Mouse (Mus musculus): ENCODE measurements around the gene Cox17.

Cox17 gene

GRCm38 (mm10) chr16:38346529-38347325 is at the start of gene Cox17, which contains the start of gene Gm21987:
Gene Cox17, plus strand, starts transcription at chr16:38346991.
Gene Gm21987, plus strand, starts transcription at chr16:38347040.
- DNase-seq (ENCODE audit: low read depth, low spot score) = peak; percentile 96
- H3K36me3 ChIP-seq (ENCODE audit: control insufficient read depth, insufficient read depth, low read length, poor library complexity, severe bottlenecking) = peaks cover 6% of the 10 kb centered on the region
- no peaks in the 10 kb centered on the region for H3K27me3 ChIP-seq (ENCODE audit: control insufficient read depth, insufficient read depth, low read length, poor library complexity, severe bottlenecking)

GRCm38 (mm10) chr16:38298410-38298809 is 48.4 kb upstream of the Cox17 start:
- no peaks in the 10 kb centered on the region for H3K27me3 ChIP-seq (ENCODE audit: control insufficient read depth, insufficient read depth, low read length, poor library complexity, severe bottlenecking)
- DNase-seq (ENCODE audit: low read depth, low spot score) = no peak

GRCm38 (mm10) chr16:38302367-38302766 is 44.4 kb upstream of the Cox17 start:
- DNase-seq (ENCODE audit: low read depth, low spot score) = no peak
- H3K36me3 ChIP-seq (ENCODE audit: control insufficient read depth, insufficient read depth, low read length, poor library complexity, severe bottlenecking) = no peaks in the 10 kb centered on the region

More at GRCm38 (mm10) chr16:38298410-38298809, 48.4 kb upstream of the Cox17 start:
- H3K36me3 ChIP-seq (ENCODE audit: control insufficient read depth, insufficient read depth, low read length, poor library complexity, severe bottlenecking) = no peaks in the 10 kb centered on the region

GRCm38 (mm10) chr16:38304460-38305194 is 42.2 kb upstream of the Cox17 start:
- Histone ChIP-seq H3K36me3 (ENCODE audit: control insufficient read depth, insufficient read depth, low read length, poor library complexity, severe bottlenecking) (no peaks in the 10 kb centered on the region), H3K27me3 (ENCODE audit: control insufficient read depth, insufficient read depth, low read length, poor library complexity, severe bottlenecking) (no peaks in the 10 kb centered on the region)
- no peak for DNase-seq (ENCODE audit: low read depth, low spot score)

More at GRCm38 (mm10) chr16:38302367-38302766, 44.4 kb upstream of the Cox17 start:
- no peaks in the 10 kb centered on the region for H3K27me3 ChIP-seq (ENCODE audit: control insufficient read depth, insufficient read depth, low read length, poor library complexity, severe bottlenecking)

GRCm38 (mm10) chr16:38306571-38307220 is 40.1 kb upstream of the Cox17 start:
- no peaks in the 10 kb centered on the region for H3K36me3 ChIP-seq (ENCODE audit: control insufficient read depth, insufficient read depth, low read length, poor library complexity, severe bottlenecking)
- no peaks in the 10 kb centered on the region for H3K27me3 ChIP-seq (ENCODE audit: control insufficient read depth, insufficient read depth, low read length, poor library complexity, severe bottlenecking)
- peak; percentile 19 for DNase-seq (ENCODE audit: low read depth, low spot score)

- no peak for DNase-seq (ENCODE audit: low read depth, low spot score)
- Histone ChIP-seq H3K27me3 (ENCODE audit: control insufficient read depth, insufficient read depth, low read length, poor library complexity, severe bottlenecking) (no peaks in the 10 kb centered on the region), H3K36me3 (ENCODE audit: control insufficient read depth, insufficient read depth, low read length, poor library complexity, severe bottlenecking) (no peaks in the 10 kb centered on the region)
Observed at GRCm38 (mm10) chr16:38307221-38307605, 39.6 kb upstream of the Cox17 start.

- H3K36me3 ChIP-seq (ENCODE audit: control insufficient read depth, insufficient read depth, low read length, poor library complexity, severe bottlenecking) = no peaks in the 10 kb centered on the region
- H3K27me3 ChIP-seq (ENCODE audit: control insufficient read depth, insufficient read depth, low read length, poor library complexity, severe bottlenecking) = no peaks in the 10 kb centered on the region
- no peak for DNase-seq (ENCODE audit: low read depth, low spot score)
Observed at GRCm38 (mm10) chr16:38307651-38308050, 39.1 kb upstream of the Cox17 start.

- DNase-seq (ENCODE audit: low read depth, low spot score) = no peak
- Histone ChIP-seq H3K27me3 (ENCODE audit: control insufficient read depth, insufficient read depth, low read length, poor library complexity, severe bottlenecking) (no peaks in the 10 kb centered on the region), H3K36me3 (ENCODE audit: control insufficient read depth, insufficient read depth, low read length, poor library complexity, severe bottlenecking) (no peaks in the 10 kb centered on the region)
Observed at GRCm38 (mm10) chr16:38308195-38308594, 38.6 kb upstream of the Cox17 start.

- Histone ChIP-seq H3K36me3 (ENCODE audit: control insufficient read depth, insufficient read depth, low read length, poor library complexity, severe bottlenecking) (no peaks in the 10 kb centered on the region), H3K27me3 (ENCODE audit: control insufficient read depth, insufficient read depth, low read length, poor library complexity, severe bottlenecking) (no peaks in the 10 kb centered on the region)
- DNase-seq (ENCODE audit: low read depth, low spot score) = no peak
Observed at GRCm38 (mm10) chr16:38318492-38318891, 28.3 kb upstream of the Cox17 start.

GRCm38 (mm10) chr16:38319087-38319486 is 27.7 kb upstream of the Cox17 start:
- DNase-seq (ENCODE audit: low read depth, low spot score) = no peak
- Histone ChIP-seq H3K27me3 (ENCODE audit: control insufficient read depth, insufficient read depth, low read length, poor library complexity, severe bottlenecking) (no peaks in the 10 kb centered on the region), H3K36me3 (ENCODE audit: control insufficient read depth, insufficient read depth, low read length, poor library complexity, severe bottlenecking) (no peaks in the 10 kb centered on the region)

GRCm38 (mm10) chr16:38321452-38321935 is 25.3 kb upstream of the Cox17 start:
- H3K27me3 ChIP-seq (ENCODE audit: control insufficient read depth, insufficient read depth, low read length, poor library complexity, severe bottlenecking) = no peaks in the 10 kb centered on the region
- DNase-seq (ENCODE audit: low read depth, low spot score) = peak; percentile 69
- no peaks in the 10 kb centered on the region for H3K36me3 ChIP-seq (ENCODE audit: control insufficient read depth, insufficient read depth, low read length, poor library complexity, severe bottlenecking)

- DNase-seq (ENCODE audit: low read depth, low spot score) = no peak
- Histone ChIP-seq H3K27me3 (ENCODE audit: control insufficient read depth, insufficient read depth, low read length, poor library complexity, severe bottlenecking) (no peaks in the 10 kb centered on the region), H3K36me3 (ENCODE audit: control insufficient read depth, insufficient read depth, low read length, poor library complexity, severe bottlenecking) (no peaks in the 10 kb centered on the region)
Observed at GRCm38 (mm10) chr16:38324311-38324710, 22.5 kb upstream of the Cox17 start.

GRCm38 (mm10) chr16:38326778-38327397 is 19.9 kb upstream of the Cox17 start:
- Histone ChIP-seq H3K36me3 (ENCODE audit: control insufficient read depth, insufficient read depth, low read length, poor library complexity, severe bottlenecking) (no peaks in the 10 kb centered on the region), H3K27me3 (ENCODE audit: control insufficient read depth, insufficient read depth, low read length, poor library complexity, severe bottlenecking) (no peaks in the 10 kb centered on the region)
- no peak for DNase-seq (ENCODE audit: low read depth, low spot score)

- H3K27me3 ChIP-seq (ENCODE audit: control insufficient read depth, insufficient read depth, low read length, poor library complexity, severe bottlenecking) = no peaks in the 10 kb centered on the region
- DNase-seq (ENCODE audit: low read depth, low spot score) = no peak
- H3K36me3 ChIP-seq (ENCODE audit: control insufficient read depth, insufficient read depth, low read length, poor library complexity, severe bottlenecking) = no peaks in the 10 kb centered on the region
Observed at GRCm38 (mm10) chr16:38329340-38329739, 17.5 kb upstream of the Cox17 start.

Data from splenic B cell, adult 2 months (primary cell).